Mouse (Mus musculus) kidney, adult 8-10 months (tissue): Measurements from ENCODE around the gene Olfr1133.
"Not testable (repeated sequence)": the region's sequence is repeated elsewhere in the genome, so short reads cannot be mapped to it uniquely, and the experiment has no call there.

ENCODE experiments used
- DNase-seq, 2 experiments: peaks; one replicate each; pipeline ENCODE4 v3.0.0; 2022

Gene Olfr1133

DNA sequence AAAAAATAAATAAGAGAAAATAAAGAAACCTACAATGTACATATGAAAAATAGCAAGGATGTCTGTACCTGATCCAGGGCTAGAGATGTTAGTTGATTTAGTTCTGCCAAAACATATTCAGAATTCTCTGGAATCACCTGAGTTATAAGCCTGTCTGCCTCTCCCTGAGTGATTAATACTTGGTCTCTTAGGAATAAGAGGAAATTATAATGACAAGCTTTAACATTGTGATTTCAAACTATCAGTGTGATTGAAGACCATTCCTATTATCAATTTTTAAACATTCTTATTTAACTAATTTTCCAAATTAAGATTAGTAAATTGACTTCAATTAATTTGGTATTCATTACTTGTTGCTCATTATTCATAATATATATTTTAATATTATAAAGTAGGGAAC is at the start of gene Olfr1133:
TSS of gene Olfr1133 (minus strand) at position 101 of the 400 bp plus-strand sequence.
- no peak for DNase-seq

- DNase-seq = no peak
Observed at GRCm38 (mm10) chr2:87693847-87694246, 46.7 kb upstream of the Olfr1133 start, which contains the start of gene Olfr1136. Olfr1136 (minus strand) TSS chr2:87693947.

DNA sequence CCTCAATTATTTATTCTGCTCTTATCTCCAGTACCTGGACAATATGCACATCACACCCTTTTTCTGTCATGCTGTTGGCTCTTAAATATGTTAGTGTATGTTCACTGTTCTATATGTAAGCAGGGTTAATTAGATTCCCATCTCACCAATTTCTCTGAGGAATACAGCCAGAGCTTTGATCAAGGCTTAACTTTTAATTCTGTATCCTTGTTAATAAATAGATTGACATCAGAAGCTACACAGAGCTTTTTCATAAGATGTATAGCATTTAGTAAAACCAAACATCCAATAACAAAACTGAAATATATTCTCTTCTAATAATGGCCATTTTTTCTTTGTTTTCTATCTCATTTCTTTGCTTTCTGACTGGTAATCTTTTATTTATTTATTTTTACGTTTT is 26.4 kb upstream of the Olfr1133 start, which contains the start of gene Olfr1135:
TSS of gene Olfr1135 (minus strand) at position 101 of the 400 bp plus-strand sequence.
- no peak for DNase-seq

- no peak for DNase-seq
Observed at GRCm38 (mm10) chr2:87658360-87658759, 11.2 kb upstream of the Olfr1133 start, which contains the start of gene Olfr1134. Olfr1134 (minus strand) TSS chr2:87658460.

- no peak for DNase-seq
Observed at GRCm38 (mm10) chr2:87642441-87642840, 4.7 kb downstream of the Olfr1133 start.

GRCm38 (mm10) chr2:87637435-87637834 is 9.7 kb downstream of the Olfr1133 start, which contains the start of gene Olfr1132:
Olfr1132 (minus strand) TSS chr2:87637535.
- DNase-seq = no peak

GRCm38 (mm10) chr2:87626804-87627203 is 20.4 kb downstream of the Olfr1133 start, which contains the start of gene Olfr1131:
Olfr1131 (plus strand) TSS chr2:87627104.
- no peak for DNase-seq

- not testable (repeated sequence) for DNase-seq
Observed at GRCm38 (mm10) chr2:87605912-87606311, 41.3 kb downstream of the Olfr1133 start, which contains the start of gene Olfr1130. Olfr1130 (plus strand) TSS chr2:87606212.
